Comparison of ENCODE assay signal across 22 mouse cellular contexts in genomic region chr7:66787816-66788215, GRCm38 (mm10). TPM values are rescaled to one million over a fixed set of nuclear protein-coding genes. Genes with fewer than 3 reads are reported as not detected.
DNase-seq lines count a peak whose midpoint lies in the region; ATAC-seq lines count a peak whose summit lies in the region.
"Had no signal": no experiment of that assay in that cellular context is flagged by ENCODE, and none has a peak within 500 bp of the region (broad histone marks: within the 10 kb centered on the region; RNA-seq: fewer than 3 reads in every experiment).

No protein-coding gene starts in this region.

- no peak overlapping the region for H3K9ac ChIP-seq in embryonic facial prominence, embryonic 11.5 days (replicated peaks; ENCODE audit: low read length)
- H3K9ac ChIP-seq: embryonic facial prominence, embryonic 15.5 days; forebrain, embryonic 15.5 days; hindbrain, embryonic 13.5 days; intestine, embryonic 15.5 days had no signal

- no peak overlapping the region for H3K27ac ChIP-seq in embryonic facial prominence, embryonic 11.5 days (replicated peaks; ENCODE audit: low read depth, low read length)
- H3K27ac ChIP-seq in embryonic facial prominence, embryonic 10.5 days (replicated peaks), result no peak overlapping the region
- H3K27ac ChIP-seq: embryonic facial prominence, embryonic 15.5 days; forebrain, embryonic 10.5 days; forebrain, embryonic 15.5 days; heart, embryonic 10.5 days; hindbrain, embryonic 13.5 days; intestine, embryonic 15.5 days had no signal

- WGBS in embryonic facial prominence, embryonic 11.5 days, result 33% methylated on average over 2 of the region's 2 CpGs
- 46% methylated on average over 2 of the region's 2 CpGs for WGBS in embryonic facial prominence, embryonic 10.5 days

- H3K9me3 ChIP-seq in embryonic facial prominence, embryonic 11.5 days (replicated peaks; ENCODE audit: control insufficient read depth, low read length), result no peaks in the 10 kb centered on the region
- no peaks in the 10 kb centered on the region for H3K9me3 ChIP-seq in embryonic facial prominence, embryonic 10.5 days
- H3K9me3 ChIP-seq: embryonic facial prominence, embryonic 15.5 days; forebrain, embryonic 10.5 days; forebrain, embryonic 15.5 days; heart, embryonic 10.5 days; hindbrain, embryonic 13.5 days; intestine, embryonic 15.5 days had no signal

- no peaks in the 10 kb centered on the region; the same call in 1 of the 2 replicates for H3K4me1 ChIP-seq in embryonic facial prominence, embryonic 11.5 days (ENCODE audit: control insufficient read depth, insufficient read depth, low read length)
- peaks cover 34% of the 10 kb centered on the region for H3K4me1 ChIP-seq in embryonic facial prominence, embryonic 10.5 days
- H3K4me1 ChIP-seq: embryonic facial prominence, embryonic 15.5 days had no signal

- no peaks in the 10 kb centered on the region for H3K36me3 ChIP-seq in embryonic facial prominence, embryonic 11.5 days (replicated peaks; ENCODE audit: control insufficient read depth, insufficient read depth, low read depth, low read length)
- no peaks in the 10 kb centered on the region for H3K36me3 ChIP-seq in embryonic facial prominence, embryonic 10.5 days (replicated peaks)
- H3K36me3 ChIP-seq: embryonic facial prominence, embryonic 15.5 days; forebrain, embryonic 10.5 days; forebrain, embryonic 15.5 days; heart, embryonic 10.5 days; hindbrain, embryonic 13.5 days; intestine, embryonic 15.5 days had no signal

- ATAC-seq in embryonic facial prominence, embryonic 11.5 days (replicated peaks; ENCODE audit: insufficient number of reproducible peaks, low FRiP score, low TSS enrichment, low read depth), result no peak
- ATAC-seq in monocyte, adult 5-6 weeks (replicated peaks; ENCODE audit: insufficient number of reproducible peaks, low FRiP score, low TSS enrichment, poor library complexity, severe bottlenecking), result no peak
- ATAC-seq: forebrain, embryonic 15.5 days had no signal

- H3K27me3 ChIP-seq in embryonic facial prominence, embryonic 11.5 days (ENCODE audit: control insufficient read depth, insufficient read depth, low read length), result no peaks in the 10 kb centered on the region
- no peaks in the 10 kb centered on the region for H3K27me3 ChIP-seq in embryonic facial prominence, embryonic 10.5 days (replicated peaks; ENCODE audit: low read depth, poor library complexity, severe bottlenecking)
- H3K27me3 ChIP-seq: CH12.LX; embryonic facial prominence, embryonic 15.5 days; forebrain, embryonic 15.5 days; hindbrain, embryonic 13.5 days; intestine, embryonic 15.5 days had no signal

- no peak overlapping the region for H3K4me3 ChIP-seq in embryonic facial prominence, embryonic 11.5 days (ENCODE audit: low read depth, low read length)
- H3K4me3 ChIP-seq in embryonic facial prominence, embryonic 10.5 days, result no peak overlapping the region
- H3K4me3 ChIP-seq: embryonic facial prominence, embryonic 15.5 days; erythroblast, embryonic 14.5 days; forebrain, embryonic 10.5 days; forebrain, embryonic 15.5 days; heart, embryonic 10.5 days; hindbrain, embryonic 13.5 days; intestine, embryonic 15.5 days had no signal

- peak; percentile 34 for DNase-seq in embryonic facial prominence, embryonic 11.5 days (ENCODE audit: low spot score)
- DNase-seq in embryonic facial prominence, embryonic 10.5 days (ENCODE audit: low spot score), result no peak
- DNase-seq in ovary, adult 18-20 months (ENCODE audit: low spot score), result peak; percentile 12
- DNase-seq in ovary, postnatal 10 days (ENCODE audit: low spot score), result no peak
- DNase-seq in adrenal gland, postnatal 14 days, result peak; percentile 63
- no peak for DNase-seq in spleen, adult 12 weeks (ENCODE audit: low spot score)
- DNase-seq: cerebellum, adult 18-20 months; cerebellum, adult 9-11 months; cerebellum, postnatal 36 days; gastrocnemius, postnatal 36 days; heart, adult 18-20 months; heart, postnatal 10 days had no signal

- no peak overlapping the region for H3K4me2 ChIP-seq in embryonic facial prominence, embryonic 11.5 days (ENCODE audit: low read depth, low read length)
- H3K4me2 ChIP-seq: embryonic facial prominence, embryonic 15.5 days; forebrain, embryonic 15.5 days; hindbrain, embryonic 13.5 days; intestine, embryonic 15.5 days had no signal

RNA-seq across cellular contexts. Expression of gene Cers3, which starts 44.5 kb away (rescaled TPM):
- 1.8 and 3.3 TPM in 2 replicates for polyA plus RNA-seq in embryonic facial prominence, embryonic 11.5 days (2014; fragmentation: Nextera tagmentation; extraction: Ambion mirVana)
- polyA plus RNA-seq in embryonic facial prominence, embryonic 10.5 days (2016; fragmentation: Nextera tagmentation; extraction: Ambion mirVana), result 0.88 and 1.3 TPM in 2 replicates
- total RNA-seq in adrenal gland, postnatal 14 days (2021), result 0.11 and 0.15 TPM in 2 replicates
- total RNA-seq in monocyte, adult 5-6 weeks (2017), result not detected in 3 replicates
- total RNA-seq: hematopoietic stem cell, adult 5-6 weeks had no signal
- polyA plus RNA-seq: erythroblast, embryonic 14.5 days had no signal

RNA-seq across cellular contexts. Expression of gene Adamts17, which starts 51.7 kb away (rescaled TPM):
- polyA plus RNA-seq in embryonic facial prominence, embryonic 11.5 days (2014; fragmentation: Nextera tagmentation; extraction: Ambion mirVana), result 3.0 and 3.2 TPM in 2 replicates
- 2.4 and 2.6 TPM in 2 replicates for polyA plus RNA-seq in embryonic facial prominence, embryonic 10.5 days (2016; fragmentation: Nextera tagmentation; extraction: Ambion mirVana)
- total RNA-seq in adrenal gland, postnatal 14 days (2021), result 4.8 and 6.0 TPM in 2 replicates
- not detected in 3 replicates for total RNA-seq in monocyte, adult 5-6 weeks (2017)
- total RNA-seq: CH12.LX had no signal
- polyA plus RNA-seq: erythroblast, embryonic 14.5 days had no signal

Comparison
In these comparisons a context has a peak if more than half of its experiments do, and no peak if none do; other contexts are left out.
1. DNase-seq: peak in embryonic facial prominence, embryonic 11.5 days (single experiment), ovary, adult 18-20 months (single experiment) and adrenal gland, postnatal 14 days (single experiment); none in embryonic facial prominence, embryonic 10.5 days (single experiment), ovary, postnatal 10 days (single experiment) and spleen, adult 12 weeks (single experiment).